Mouse (Mus musculus) heart, postnatal 25 days (tissue): ENCODE results near the gene Hist1h2ae. TPM values are rescaled to one million over a fixed set of nuclear protein-coding genes. Genes with fewer than 3 reads are reported as not detected.
A peak's percentile ranks its signal among the peaks of the same experiment; 100 is the strongest.
"Not testable (repeated sequence)": the region's sequence is repeated elsewhere in the genome, so short reads cannot be mapped to it uniquely, and the experiment has no call there.

Source experiments
- DNase-seq: peaks from one replicate; pipeline ENCODE4 v3.0.0; 2022; ENCODE audit warnings: low spot score
- intact Hi-C: fragments of 180-260 bp; cut with DNase I; formaldehyde crosslinking; loops from one replicate; pipeline ENCODE4 v1.15.1; 2025
- total RNA-seq, 2 experiments: library from RNA; stranded (reverse); gene quantifications; 2 replicates each; pipeline ENCODE4 v1.2.3; 2021

Hist1h2ae gene
- total RNA-seq, 2 experiments from 2014 or later: 3.4 to 4.1 TPM

- DNase-seq: peak; percentile 66
- intact Hi-C loops: loop anchor here (1.0 to 5.0 kb wide), 3 partner anchors 36 to 1828 kb away; partner anchors contain the start of genes Hist1h2ag, Hist1h2be, Hist1h2bj and Hist1h4i
Observed at GRCm38 (mm10) chr13:23585442-23586098, 14.6 kb upstream of the Hist1h2ae start.

- intact Hi-C loops: loop anchor here (1.0 to 5.0 kb wide), 3 partner anchors 36 to 1828 kb away; partner anchors contain the start of genes Hist1h2ag, Hist1h2be, Hist1h2bj and Hist1h4i
- DNase-seq: peak; percentile 50
Observed at GRCm38 (mm10) chr13:23585029-23585441, 14.0 kb upstream of the Hist1h2ae start.

DNA sequence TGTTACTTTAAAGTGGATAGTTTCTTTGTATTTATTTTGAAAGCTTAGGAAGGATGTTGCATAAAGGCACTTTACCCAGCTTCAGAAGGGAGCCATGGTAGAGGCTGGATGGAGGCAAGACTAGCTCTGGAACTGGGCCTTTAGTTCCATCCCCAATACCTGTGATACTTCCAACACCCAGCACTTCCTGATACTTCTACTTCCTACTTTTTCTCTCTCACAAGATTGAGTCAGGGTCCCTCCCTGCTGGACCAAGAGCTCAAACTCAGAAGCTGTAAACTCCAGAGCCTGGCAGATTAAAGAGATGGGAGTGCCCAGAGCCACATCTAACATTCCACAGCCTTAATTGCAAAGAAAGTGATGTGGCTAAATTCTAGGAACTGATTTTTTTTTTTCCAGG lies 13.3 kb upstream of the Hist1h2ae start:
- intact Hi-C loops: loop anchor here (5.0 kb wide), 3 partner anchors 52 to 168 kb away; partner anchors contain the start of genes Hist1h2ab, Hist1h2af, Hist1h3b and Hist1h4h
- DNase-seq: no peak

DNA sequence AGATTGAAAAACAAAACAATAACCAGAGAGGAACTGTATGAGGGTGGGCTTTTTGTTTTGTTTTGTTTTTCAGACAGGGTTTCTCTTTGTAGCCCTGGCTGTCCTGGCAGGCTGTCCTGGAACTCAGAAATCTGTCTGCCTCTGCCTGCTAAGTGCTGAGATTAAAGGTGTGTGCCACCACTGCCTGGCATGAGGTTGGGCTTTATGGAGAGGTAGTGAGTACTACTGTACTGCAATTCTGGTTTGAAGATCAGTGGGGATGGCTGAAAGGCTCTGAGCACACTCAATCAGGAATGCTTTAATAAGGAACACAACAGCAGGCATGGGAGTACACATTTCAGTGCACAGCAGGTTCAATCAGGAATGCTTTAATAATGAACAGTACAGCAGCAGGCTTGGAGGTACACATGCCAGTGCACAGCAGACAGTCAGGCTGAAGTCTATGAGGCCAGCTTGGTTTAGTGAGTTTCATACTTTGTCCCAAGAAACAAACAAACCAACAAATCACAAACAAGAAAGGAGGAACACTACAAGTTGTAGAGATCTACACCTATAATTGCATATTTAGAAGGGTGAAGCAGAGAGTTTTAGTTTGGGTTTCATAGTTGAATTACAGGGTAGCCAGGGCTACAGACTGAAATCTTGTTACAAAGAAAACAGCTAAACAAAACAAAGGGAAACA lies 12.5 kb upstream of the Hist1h2ae start:
- intact Hi-C loops: loop anchor here (5.0 kb wide), 3 partner anchors 51 to 169 kb away; partner anchors contain the start of genes Hist1h2ab, Hist1h2af, Hist1h3b and Hist1h4h
- no peak for DNase-seq

DNA sequence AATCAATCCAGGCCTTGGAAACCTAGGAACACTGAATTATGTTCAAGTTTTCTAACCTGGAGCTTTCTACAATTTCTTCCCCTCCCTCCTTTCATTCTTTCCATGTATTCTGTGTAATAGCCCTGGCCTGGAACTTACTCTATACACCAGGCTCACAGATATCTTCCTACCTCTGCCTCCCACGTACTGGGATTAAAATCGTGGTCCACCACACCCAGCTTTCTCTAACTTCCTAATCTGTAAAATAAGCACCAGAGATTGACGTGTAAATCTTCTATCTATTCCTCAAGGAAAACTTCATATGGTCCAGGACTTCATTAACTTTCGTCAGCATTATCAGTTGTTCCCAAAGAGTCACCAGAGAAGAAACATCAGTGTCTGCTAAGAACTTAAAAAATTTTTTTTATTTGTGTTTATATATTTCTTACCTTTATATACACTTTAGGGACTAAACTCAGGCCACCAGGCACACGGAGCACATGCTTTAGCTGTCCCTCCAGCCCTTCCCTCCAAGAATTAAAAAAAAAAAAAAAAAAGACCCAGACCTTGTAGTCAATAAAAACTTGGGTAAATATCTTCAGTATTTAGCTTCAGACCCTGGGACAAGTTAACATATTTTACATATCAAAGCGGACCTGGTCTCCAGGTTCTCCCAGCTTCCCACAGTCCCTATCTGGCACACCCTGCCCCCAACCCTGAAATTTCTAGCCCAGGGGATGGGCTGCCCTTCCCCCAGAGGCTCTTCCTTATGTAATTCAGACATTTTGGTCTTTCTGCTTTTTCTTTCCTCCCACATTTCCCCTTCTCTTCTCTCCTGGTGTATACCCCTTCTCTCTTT lies 11.4 kb upstream of the Hist1h2ae start:
- no peak for DNase-seq
- intact Hi-C loops: loop anchor here (5.0 kb wide), 3 partner anchors 50 to 170 kb away; partner anchors contain the start of genes Hist1h2ab, Hist1h2af, Hist1h3b and Hist1h4h

DNA sequence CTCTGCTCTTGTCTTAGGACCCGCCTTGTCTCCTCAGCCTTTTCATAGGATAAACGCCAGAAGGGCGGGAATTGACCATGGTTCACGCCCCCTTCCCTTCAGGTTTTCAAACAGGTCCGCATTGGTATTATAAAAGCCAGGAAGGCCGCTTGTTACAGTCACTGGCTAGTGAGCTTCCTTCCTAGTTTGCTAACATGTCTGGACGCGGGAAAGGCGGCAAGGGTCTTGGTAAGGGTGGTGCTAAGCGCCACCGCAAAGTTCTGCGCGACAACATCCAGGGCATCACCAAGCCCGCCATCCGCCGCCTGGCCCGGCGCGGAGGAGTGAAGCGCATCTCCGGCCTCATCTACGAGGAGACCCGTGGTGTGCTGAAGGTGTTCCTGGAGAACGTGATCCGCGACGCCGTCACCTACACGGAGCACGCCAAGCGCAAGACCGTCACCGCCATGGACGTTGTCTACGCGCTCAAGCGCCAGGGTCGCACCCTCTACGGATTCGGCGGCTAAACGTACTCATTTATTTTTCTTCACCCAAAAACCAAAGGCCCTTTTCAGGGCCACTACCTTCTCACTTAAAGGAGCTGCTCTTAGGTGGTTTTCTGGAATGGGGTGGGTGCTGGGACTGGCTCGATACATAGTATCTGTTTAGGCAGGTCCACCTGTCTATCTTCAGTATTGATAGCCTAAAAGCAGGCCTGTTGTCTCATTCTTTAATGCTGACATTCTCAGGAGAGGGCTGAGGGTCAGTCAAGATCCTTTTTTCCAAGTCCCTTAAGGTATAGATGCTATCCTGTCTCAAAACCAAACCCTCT lies 10.6 kb upstream of the Hist1h2ae start, which contains the start of gene Hist1h4d:
Gene Hist1h4d (plus strand): TSS at position 191 of the 811 bp plus-strand sequence.
- intact Hi-C loops: loop anchor here (5.0 kb wide), 3 partner anchors 49 to 171 kb away; partner anchors contain the start of genes Hist1h2ab, Hist1h2af, Hist1h3b and Hist1h4h
- DNase-seq: peak; percentile 97

DNA sequence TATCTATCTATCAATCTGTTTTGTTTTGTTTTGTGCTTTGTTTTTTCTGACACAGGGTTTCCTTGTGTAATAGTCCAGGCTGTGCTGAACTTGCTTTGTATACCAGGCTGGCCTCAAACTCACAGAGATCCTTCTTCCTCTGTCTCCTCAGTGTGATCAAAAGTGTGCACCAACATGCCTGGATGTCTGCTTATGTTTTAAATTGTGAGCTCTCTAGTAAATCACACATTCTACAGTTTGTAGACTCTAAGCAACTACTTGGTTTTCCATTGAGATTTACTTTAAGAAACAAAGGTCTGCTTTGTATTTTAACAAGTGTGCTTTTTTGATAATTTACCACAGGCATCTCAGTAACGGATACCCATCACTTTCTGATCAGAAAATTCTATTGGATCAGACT lies 6.8 kb upstream of the Hist1h2ae start:
- no peak for DNase-seq
- intact Hi-C loops: no loop called here

GRCm38 (mm10) chr13:23576906-23577639 lies 6.1 kb upstream of the Hist1h2ae start:
- no peak for DNase-seq
- intact Hi-C loops: no loop called here

GRCm38 (mm10) chr13:23576351-23576881 lies 5.4 kb upstream of the Hist1h2ae start:
- intact Hi-C loops: no loop called here
- DNase-seq: no peak

DNA sequence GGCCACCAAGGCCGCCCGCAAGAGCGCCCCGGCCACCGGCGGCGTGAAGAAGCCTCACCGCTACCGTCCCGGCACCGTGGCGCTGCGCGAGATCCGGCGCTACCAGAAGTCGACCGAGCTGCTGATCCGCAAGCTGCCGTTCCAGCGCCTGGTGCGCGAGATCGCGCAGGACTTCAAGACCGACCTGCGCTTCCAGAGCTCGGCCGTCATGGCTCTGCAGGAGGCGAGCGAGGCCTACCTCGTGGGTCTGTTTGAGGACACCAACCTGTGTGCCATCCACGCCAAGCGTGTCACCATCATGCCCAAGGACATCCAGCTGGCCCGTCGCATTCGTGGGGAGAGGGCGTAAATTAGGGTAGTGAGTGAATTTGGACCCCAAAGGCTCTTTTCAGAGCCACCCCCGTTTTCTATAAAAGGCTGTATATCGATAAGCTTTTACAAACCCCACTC lies 4.9 kb upstream of the Hist1h2ae start:
- intact Hi-C loops, DNase-seq: not testable (repeated sequence)

DNA sequence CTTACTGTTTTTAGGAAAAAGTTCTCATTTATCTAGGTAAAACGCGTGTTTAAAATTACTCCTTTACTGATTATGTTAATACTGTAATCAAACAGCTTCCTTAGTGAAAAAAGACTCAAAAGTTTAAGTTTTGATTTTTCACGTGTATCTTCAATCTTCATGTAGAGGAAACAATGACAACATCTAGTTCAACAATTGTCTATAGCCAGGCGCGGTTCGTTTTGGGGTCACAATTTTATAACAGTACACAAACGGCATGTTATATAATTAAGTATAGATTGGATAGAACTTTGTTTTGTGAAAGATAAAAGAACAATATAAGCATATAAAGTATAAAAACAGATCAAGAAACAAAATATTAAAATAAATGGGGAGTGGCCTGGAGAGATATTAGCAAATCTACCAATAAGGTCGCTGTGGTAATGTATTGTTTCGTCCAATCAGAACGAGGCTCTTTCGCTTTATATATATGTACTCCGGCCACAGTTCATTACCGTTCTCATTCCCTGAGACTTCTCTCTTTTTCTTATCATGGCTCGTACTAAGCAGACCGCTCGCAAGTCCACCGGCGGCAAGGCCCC lies 4.3 kb upstream of the Hist1h2ae start, which contains the start of gene Hist1h3d:
Gene Hist1h3d (plus strand): TSS at position 493 of the 581 bp plus-strand sequence.
- intact Hi-C loops: no loop called here
- no peak for DNase-seq

DNA sequence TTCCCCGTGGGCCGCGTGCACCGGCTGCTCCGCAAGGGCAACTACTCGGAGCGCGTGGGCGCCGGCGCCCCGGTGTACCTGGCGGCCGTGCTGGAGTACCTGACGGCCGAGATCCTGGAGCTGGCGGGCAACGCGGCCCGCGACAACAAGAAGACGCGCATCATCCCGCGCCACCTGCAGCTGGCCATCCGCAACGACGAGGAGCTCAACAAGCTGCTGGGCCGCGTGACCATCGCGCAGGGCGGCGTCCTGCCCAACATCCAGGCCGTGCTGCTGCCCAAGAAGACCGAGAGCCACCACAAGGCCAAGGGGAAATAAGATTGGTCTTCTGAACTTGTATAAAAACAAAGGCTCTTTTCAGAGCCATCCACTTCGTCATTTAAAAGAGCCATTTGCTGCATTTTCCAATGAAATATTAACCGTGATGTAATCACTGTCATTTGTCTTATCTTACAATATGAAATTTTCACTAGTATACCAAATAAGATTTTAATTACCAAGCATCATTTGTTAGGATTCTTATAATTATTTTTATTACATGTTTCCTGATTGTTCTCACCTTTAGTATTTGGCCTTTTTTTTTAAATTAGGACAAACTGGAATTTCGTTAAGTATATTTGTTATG lies 3.6 kb upstream of the Hist1h2ae start:
- DNase-seq, intact Hi-C loops: not testable (repeated sequence)

DNA sequence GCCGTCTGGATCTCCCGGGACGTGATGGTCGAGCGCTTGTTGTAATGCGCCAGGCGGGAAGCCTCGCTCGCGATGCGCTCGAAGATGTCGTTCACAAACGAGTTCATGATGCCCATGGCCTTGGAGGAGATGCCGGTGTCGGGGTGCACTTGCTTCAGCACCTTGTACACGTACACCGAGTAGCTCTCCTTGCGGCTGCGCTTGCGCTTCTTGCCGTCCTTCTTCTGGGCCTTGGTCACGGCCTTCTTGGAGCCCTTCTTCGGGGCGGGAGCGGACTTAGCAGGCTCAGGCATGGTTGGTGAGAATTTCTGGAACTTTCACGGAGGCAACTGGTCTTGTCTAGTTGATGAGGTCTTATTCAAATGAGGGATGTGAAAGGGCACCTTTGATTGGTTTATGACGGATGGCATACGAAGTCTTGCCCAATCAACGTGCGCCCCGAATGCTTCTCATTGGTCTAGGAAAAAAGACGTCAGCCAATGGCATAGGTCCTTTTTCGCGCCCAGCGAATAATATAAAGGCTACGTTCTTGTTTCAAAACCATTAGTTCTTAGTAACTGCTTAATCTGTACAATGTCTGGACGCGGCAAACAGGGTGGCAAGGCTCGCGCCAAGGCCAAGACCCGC lies 3.0 kb upstream of the Hist1h2ae start, which contains the start of the genes Hist1h2bf and Hist1h2ad:
Gene Hist1h2bf (minus strand): TSS at position 299 of the 627 bp plus-strand sequence.
Gene Hist1h2ad (plus strand): TSS at position 484 of the 627 bp plus-strand sequence.
- intact Hi-C loops: not testable (repeated sequence)
- DNase-seq: peak; percentile 86

DNA sequence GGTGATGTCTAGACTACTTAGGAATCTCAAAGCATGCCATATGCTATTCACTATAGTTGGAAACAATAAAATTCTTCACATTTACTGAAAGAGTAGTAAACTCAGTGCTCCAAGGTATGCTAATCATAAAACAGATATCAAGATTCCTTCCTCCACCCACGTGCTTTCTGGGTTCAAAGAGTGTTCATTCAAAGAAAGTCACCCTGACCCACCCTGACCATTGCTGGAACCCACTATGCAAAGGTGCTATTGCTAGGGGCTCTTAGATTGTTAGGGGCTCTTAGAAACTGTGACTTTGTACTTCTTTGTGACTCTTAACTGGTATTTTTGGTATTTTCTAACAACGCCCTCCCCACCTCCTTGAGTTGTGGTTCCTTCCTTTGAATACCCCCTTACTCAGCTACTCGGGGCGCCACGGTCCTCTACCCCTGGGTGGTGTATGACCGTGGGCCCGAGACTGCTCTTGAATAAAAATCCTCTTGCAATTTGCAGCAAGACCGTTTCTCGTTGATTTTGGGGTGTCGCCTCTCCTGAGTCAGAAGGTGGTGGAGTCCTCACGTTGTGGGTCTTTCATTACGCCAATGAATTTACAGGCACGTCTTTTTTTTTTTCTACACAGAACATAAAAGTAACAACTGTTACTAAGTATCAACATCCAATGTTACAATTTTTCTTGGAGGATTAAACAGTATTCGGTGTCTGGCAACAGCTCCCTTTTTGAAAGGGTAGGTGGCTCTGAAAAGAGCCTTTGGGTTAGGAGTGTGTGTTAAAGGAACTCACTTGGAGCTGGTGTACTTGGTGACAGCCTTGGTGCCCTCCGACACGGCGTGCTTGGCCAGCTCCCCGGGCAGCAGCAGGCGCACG lies 2.2 kb upstream of the Hist1h2ae start:
- intact Hi-C loops, DNase-seq: not testable (repeated sequence)

- intact Hi-C loops: no loop called here
- no peak for DNase-seq
Observed at GRCm38 (mm10) chr13:23572218-23573033, 1.4 kb upstream of the Hist1h2ae start.
